8 mouse cellular contexts compared by ENCODE assay signal in genomic region chr15:101374879-101375278, GRCm38 (mm10). TPM values are rescaled to one million over a fixed set of nuclear protein-coding genes. Genes with fewer than 3 reads are reported as not detected.
DNase-seq lines count a peak whose midpoint lies in the region; ATAC-seq and TF ChIP-seq lines count a peak whose summit lies in the region.

No protein-coding gene starts in this region.

- H3K4me1 ChIP-seq in bone marrow, adult 2 months (ENCODE audit: control insufficient read depth, insufficient read depth, low read length) = peaks cover 21% of the 10 kb centered on the region
- H3K4me1 ChIP-seq in lung, embryonic 16.5 days (replicated peaks; ENCODE audit: control insufficient read depth, insufficient read depth, low read length) = peaks cover 34% of the 10 kb centered on the region
- no peaks in the 10 kb centered on the region for H3K4me1 ChIP-seq in midbrain, postnatal 0 days (ENCODE audit: insufficient read depth, low read length)

- TF ChIP-seq POLR2A in bone marrow, adult 2 months (IDR thresholded peaks at IDR 0.05; ENCODE audit: borderline replicate concordance, control insufficient read depth, low read depth, low read length) = no peak

- DNase-seq in adipocyte (ENCODE audit: low spot score) = peak; percentile 96
- DNase-seq in right cerebral cortex, postnatal 25 days = no peak
- no peak for DNase-seq in left cerebral cortex, postnatal 36 days (ENCODE audit: low spot score in 2 of 2)
- no peak for DNase-seq in embryo, embryonic 10 days (ENCODE audit: low spot score)
- no peak for DNase-seq in midbrain, postnatal 0 days (ENCODE audit: low spot score)

- H3K9me3 ChIP-seq in lung, embryonic 16.5 days (ENCODE audit: control insufficient read depth, low read length) = no peaks in the 10 kb centered on the region
- no peaks in the 10 kb centered on the region for H3K9me3 ChIP-seq in midbrain, postnatal 0 days (ENCODE audit: low read length)

- peak; percentile 63 to 73 for ATAC-seq in hematopoietic stem cell, adult 5-6 weeks (replicated peaks in 1 of 2; ENCODE audit: insufficient read depth in 1 of 2, low FRiP score in 2 of 2, low TSS enrichment in 1 of 2, low read depth in 1 of 2, poor library complexity in 2 of 2, severe bottlenecking in 2 of 2)
- peak; percentile 15 for ATAC-seq in lung, embryonic 16.5 days (ENCODE audit: low read depth)
- ATAC-seq in midbrain, postnatal 0 days (ENCODE audit: low FRiP score) = no peak

- 4% methylated on average over 4 of the region's 4 CpGs for WGBS in bone marrow, adult 2 months
- WGBS in lung, embryonic 16.5 days = 26% methylated on average over 4 of the region's 4 CpGs
- 65% methylated on average over 4 of the region's 4 CpGs for WGBS in midbrain, postnatal 0 days

- H3K4me2 ChIP-seq in lung, embryonic 16.5 days (ENCODE audit: low read depth, low read length) = no peak overlapping the region
- H3K4me2 ChIP-seq in midbrain, postnatal 0 days (ENCODE audit: low read depth, low read length, poor library complexity, severe bottlenecking) = no peak overlapping the region

- TF ChIP-seq CTCF in bone marrow, adult 2 months (IDR thresholded peaks at IDR 0.05; ENCODE audit: control insufficient read depth, insufficient read depth, low read length) = no peak
- TF ChIP-seq CTCF in midbrain, postnatal 0 days (IDR thresholded peaks at IDR 0.05) = no peak

- H3K27me3 ChIP-seq in lung, embryonic 16.5 days (ENCODE audit: control insufficient read depth, insufficient read depth, low read depth, low read length) = no peaks in the 10 kb centered on the region
- H3K27me3 ChIP-seq in midbrain, postnatal 0 days (ENCODE audit: insufficient read depth, low read length) = no peaks in the 10 kb centered on the region

- no peaks in the 10 kb centered on the region for H3K36me3 ChIP-seq in lung, embryonic 16.5 days (ENCODE audit: control insufficient read depth, insufficient read depth, low read length)
- H3K36me3 ChIP-seq in midbrain, postnatal 0 days (ENCODE audit: insufficient read depth, low read length) = no peaks in the 10 kb centered on the region

- H3K4me3 ChIP-seq in bone marrow, adult 2 months (replicated peaks; ENCODE audit: control insufficient read depth, low read depth, low read length) = no peak overlapping the region
- H3K4me3 ChIP-seq in lung, embryonic 16.5 days (ENCODE audit: low read length) = no peak overlapping the region
- no peak overlapping the region for H3K4me3 ChIP-seq in midbrain, postnatal 0 days (ENCODE audit: low read depth, low read length)

- peak overlapping the region; percentile 76 for H3K27ac ChIP-seq in bone marrow, adult 2 months (ENCODE audit: control insufficient read depth, insufficient read depth, low read depth, low read length, poor library complexity)
- peak overlapping the region; percentile 74 for H3K27ac ChIP-seq in lung, embryonic 16.5 days (ENCODE audit: low read length)
- H3K27ac ChIP-seq in midbrain, postnatal 0 days (ENCODE audit: low read depth, low read length) = no peak overlapping the region

- 0 out of 2 replicates have a peak overlapping the region, but pooled peaks have one; percentile 12 for H3K9ac ChIP-seq in lung, embryonic 16.5 days (ENCODE audit: low read length)
- H3K9ac ChIP-seq in midbrain, postnatal 0 days (replicated peaks; ENCODE audit: low read length, poor library complexity, severe bottlenecking) = no peak overlapping the region

- intact Hi-C loops in left cerebral cortex, postnatal 36 days (cut with DNase I) = no loop called here

RNA-seq across cellular contexts. Expression of gene Krt80, which starts 4.9 kb away (rescaled TPM):
- 1.3 and 3.5 TPM in 2 replicates for polyA plus RNA-seq in bone marrow, adult 2 months (2011; ENCODE audit: insufficient read depth, insufficient read length, low replicate concordance, missing spikeins)
- 2.8 TPM in 2 replicates for total RNA-seq in hematopoietic stem cell, adult 5-6 weeks (2017)
- polyA plus RNA-seq in lung, embryonic 16.5 days (2015; fragmentation: Nextera tagmentation; extraction: Ambion mirVana) = 2.5 and 2.6 TPM in 2 replicates
- 1 to 10 TPM; 3.4 to 6.1 TPM for total RNA-seq in left cerebral cortex, postnatal 36 days (2021)
- 0.09 and 1.0 TPM in 2 replicates for total RNA-seq in midbrain, postnatal 0 days (2014; rRNA removed)
- polyA plus RNA-seq in midbrain, postnatal 0 days (2015; fragmentation: Nextera tagmentation; extraction: Ambion mirVana) = 0.16 and 0.33 TPM in 2 replicates

RNA-seq across cellular contexts. Expression of gene Krt7, which starts 36.0 kb away (rescaled TPM):
- 1.3 and 4.3 TPM in 2 replicates for polyA plus RNA-seq in bone marrow, adult 2 months (2011; ENCODE audit: insufficient read depth, insufficient read length, low replicate concordance, missing spikeins)
- total RNA-seq in hematopoietic stem cell, adult 5-6 weeks (2017) = 11.5 and 13.9 TPM in 2 replicates
- 173 and 187 TPM in 2 replicates for polyA plus RNA-seq in lung, embryonic 16.5 days (2015; fragmentation: Nextera tagmentation; extraction: Ambion mirVana)
- under 1 TPM in 1 of 2 experiments, not detected in 1; 0.07 TPM for total RNA-seq in left cerebral cortex, postnatal 36 days (2021)
- total RNA-seq in midbrain, postnatal 0 days (2014; rRNA removed) = 0.49 and 0.52 TPM in 2 replicates
- polyA plus RNA-seq in midbrain, postnatal 0 days (2015; fragmentation: Nextera tagmentation; extraction: Ambion mirVana) = 0.20 and 0.82 TPM in 2 replicates
